Mouse (Mus musculus) liver, adult 2 months (tissue): ENCODE measurements around the gene Sec11a. TPM values are rescaled to one million over a fixed set of nuclear protein-coding genes. Genes with fewer than 3 reads are reported as not detected.

Experiments used
- DNase-seq: peaks from one replicate; pipeline ENCODE4 v3.0.0-alpha.2; 2011; ENCODE audit warnings: low read depth, low spot score; ENCODE audit errors: extremely low read depth
- H3K27ac ChIP-seq: fragments of 200-500 bp; replicated peaks from 2 replicates; pipeline ENCODE4 v1.5.1; 2012; ENCODE audit warnings: low read depth, mild to moderate bottlenecking, control low read depth, inconsistent platforms, low read length; ENCODE audit not compliant: insufficient read depth
- H3K27me3 ChIP-seq: fragments of 200-500 bp; 2 replicates; pipeline ENCODE4 v1.6.1; 2012; ENCODE audit warnings: mild to moderate bottlenecking, moderate library complexity, low read length, inconsistent platforms; ENCODE audit not compliant: control insufficient read depth, insufficient read depth
- H3K36me3 ChIP-seq: fragments of 200-500 bp; 2 replicates; pipeline ENCODE4 v1.6.1; 2012; ENCODE audit warnings: low read length, inconsistent platforms; ENCODE audit not compliant: control insufficient read depth, insufficient read depth
- H3K4me1 ChIP-seq: fragments of 200-500 bp; 2 replicates; pipeline ENCODE4 v1.6.1; 2011; ENCODE audit warnings: low read length; ENCODE audit not compliant: control insufficient read depth, insufficient read depth
- H3K4me3 ChIP-seq: fragments of 200-500 bp; 2 replicates; pipeline ENCODE4 v1.5.1; 2011; ENCODE audit warnings: low read depth, mild to moderate bottlenecking, control low read depth, low read length, moderate library complexity; ENCODE audit not compliant: insufficient read depth
- H3K79me2 ChIP-seq: fragments of 200-500 bp; 2 replicates; pipeline ENCODE4 v1.6.1; 2012; ENCODE audit warnings: inconsistent platforms, mild to moderate bottlenecking, low read length, moderate library complexity; ENCODE audit not compliant: control insufficient read depth, insufficient read depth
- H3K9ac ChIP-seq: fragments of 200-500 bp; 2 replicates; pipeline ENCODE4 v1.6.1; 2012; ENCODE audit warnings: low read depth, mild to moderate bottlenecking, control low read depth, inconsistent platforms, low read length
- CTCF ChIP-seq: fragments of 200-500 bp; IDR thresholded peaks from 2 replicates; pipeline ENCODE4 v1.5.1; 2011; ENCODE audit warnings: low read depth, low read length, control low read depth
- POLR2A ChIP-seq: fragments of 200-500 bp; IDR thresholded peaks from 2 replicates; pipeline ENCODE4 v1.6.1; 2011; ENCODE audit warnings: low read length, control low read depth; ENCODE audit not compliant: insufficient read depth; ENCODE audit errors: extremely low read depth
- WGBS: fragments of 180-500 bp; shearing (Covaris S2); methylation state at CpG from one replicate; pipeline ENCODE4 v1.1.7; 2018; 5-methylcytosine and 5-hydroxymethylcytosine counted together
- polyA plus RNA-seq: library from polyadenylated mRNA; depleted of rRNA; stranded (reverse); fragments of >200 nt; gene quantifications from 2 replicates; pipeline ENCODE4 v1.2.3, GENCODE M21; 2012; rRNA removed
- total RNA-seq: library from RNA; depleted of rRNA; stranded (reverse); fragments of >200 nt; gene quantifications from 2 replicates; pipeline ENCODE4 v1.2.3, GENCODE M21; 2014; rRNA removed

Gene Sec11a
- total RNA-seq: 80.9 and 103 TPM in 2 replicates
- polyA plus RNA-seq: 52.0 and 64.6 TPM in 2 replicates

GRCm38 (mm10) chr7:80947445-80948350 is at the start of gene Sec11a:
Sec11a (minus strand) TSS chr7:80947780.
- peak within 1 kb of the TSS; percentile 87 for H3K4me3 ChIP-seq
- TF ChIP-seq CTCF: no peak
- TF ChIP-seq POLR2A: peak; percentile 74
- H3K9ac ChIP-seq: peak within 1 kb of the TSS; percentile 89

GRCm38 (mm10) chr7:80995266-80996146 is 47.9 kb upstream of the Sec11a start:
- Histone ChIP-seq H3K27me3 (no peaks in the 10 kb centered on the region), H3K4me3 (peak overlapping the region; percentile 31; the same call in 1 of the 2 replicates), H3K36me3 (no peaks in the 10 kb centered on the region), H3K4me1 (peaks cover 27% of the 10 kb centered on the region), H3K9ac (peak overlapping the region; percentile 16; the same call in 1 of the 2 replicates), H3K27ac (peak overlapping the region; percentile 59), H3K79me2 (peaks cover 31% of the 10 kb centered on the region)
- WGBS: 18% methylated on average over 3 of the region's 3 CpGs
- TF ChIP-seq POLR2A: no peak
- no peak for TF ChIP-seq CTCF
- no peak for DNase-seq

More at GRCm38 (mm10) chr7:80947445-80948350, at the start of gene Sec11a:
- 3% methylated on average over 44 of the region's 44 CpGs for WGBS
- Histone ChIP-seq H3K4me1 (peaks cover 18% of the 10 kb centered on the region), H3K79me2 (peaks cover 33% of the 10 kb centered on the region; the same call in 1 of the 2 replicates), H3K27me3 (no peaks in the 10 kb centered on the region), H3K36me3 (no peaks in the 10 kb centered on the region), H3K27ac (peak within 1 kb of the TSS; percentile 98)
- peak; percentile 90 for DNase-seq

GRCm38 (mm10) chr7:80994663-80995005 is 47.1 kb upstream of the Sec11a start:
- no peak for TF ChIP-seq POLR2A
- TF ChIP-seq CTCF: no peak
- 5% methylated on average over 6 of the region's 6 CpGs for WGBS
- H3K36me3 ChIP-seq: no peaks in the 10 kb centered on the region
- H3K27ac ChIP-seq: peak overlapping the region; percentile 90
- H3K4me3 ChIP-seq: peak overlapping the region; percentile 92
- H3K9ac ChIP-seq: peak overlapping the region; percentile 98
- H3K79me2 ChIP-seq: peaks cover 27% of the 10 kb centered on the region
- DNase-seq: peak; percentile 59
- H3K27me3 ChIP-seq: no peaks in the 10 kb centered on the region
- H3K4me1 ChIP-seq: peaks cover 25% of the 10 kb centered on the region

GRCm38 (mm10) chr7:80993834-80994662 is 46.5 kb upstream of the Sec11a start:
- WGBS: 2% methylated on average over 58 of the region's 58 CpGs
- DNase-seq: peak; percentile 36
- peaks cover 25% of the 10 kb centered on the region for H3K79me2 ChIP-seq
- H3K9ac ChIP-seq: peak overlapping the region; percentile 98
- H3K36me3 ChIP-seq: no peaks in the 10 kb centered on the region
- H3K27me3 ChIP-seq: no peaks in the 10 kb centered on the region
- H3K4me3 ChIP-seq: peak overlapping the region; percentile 92
- peak overlapping the region; percentile 90 for H3K27ac ChIP-seq
- TF ChIP-seq CTCF: peak; percentile 59
- TF ChIP-seq POLR2A: no peak
- peaks cover 22% of the 10 kb centered on the region for H3K4me1 ChIP-seq
